Mouse (Mus musculus) forebrain, postnatal 0 days (tissue): ENCODE results near the gene Tcp10c. TPM values are rescaled to one million over a fixed set of nuclear protein-coding genes. Genes with fewer than 3 reads are reported as not detected.
"Not testable (repeated sequence)": the region's sequence is repeated elsewhere in the genome, so short reads cannot be mapped to it uniquely, and the experiment has no call there.

Source experiments
- ATAC-seq: fragments of 200-750 bp; cut with Nextera tagmentation; 2 replicates; pipeline ENCODE4 v1.8.0; 2017; ENCODE audit warnings: mild to moderate bottlenecking, moderate library complexity
- DNase-seq: peaks from one replicate; pipeline ENCODE4 v3.0.0-alpha.2; 2015
- H3K27ac ChIP-seq: fragments of 300-500 bp; sonication (generic); 2 replicates; pipeline ENCODE4 v1.5.1; 2014; ENCODE audit warnings: low read depth, mild to moderate bottlenecking, antibody characterized with exemption, low read length, moderate library complexity, mixed read lengths
- H3K27me3 ChIP-seq: fragments of 300-500 bp; sonication (generic); 2 replicates; pipeline ENCODE4 v1.6.1; 2014; ENCODE audit warnings: mild to moderate bottlenecking, low read length, mixed read lengths; ENCODE audit not compliant: insufficient read depth
- H3K36me3 ChIP-seq: fragments of 300-500 bp; sonication (generic); 2 replicates; pipeline ENCODE4 v1.6.1; 2014; ENCODE audit warnings: mild to moderate bottlenecking, moderate library complexity; ENCODE audit not compliant: insufficient read depth
- H3K4me1 ChIP-seq: fragments of 300-500 bp; sonication (generic); 2 replicates; pipeline ENCODE4 v1.6.1; 2014; ENCODE audit warnings: antibody characterized with exemption; ENCODE audit not compliant: insufficient read depth
- H3K4me2 ChIP-seq: fragments of 300-500 bp; sonication (generic); 2 replicates; pipeline ENCODE4 v1.6.1; 2014; ENCODE audit warnings: low read depth, mild to moderate bottlenecking, moderate library complexity
- H3K4me3 ChIP-seq: fragments of 300-500 bp; sonication (generic); 2 replicates; pipeline ENCODE4 v1.5.1; 2014; ENCODE audit warnings: low read depth, low read length, mixed read lengths
- H3K9ac ChIP-seq: fragments of 300-500 bp; sonication (generic); 2 replicates; pipeline ENCODE4 v1.6.1; 2014; ENCODE audit warnings: mild to moderate bottlenecking
- H3K9me3 ChIP-seq: fragments of 300-500 bp; sonication (generic); 2 replicates; pipeline ENCODE4 v1.6.1; 2016; ENCODE audit warnings: low read length
- WGBS: fragments of 180-500 bp; shearing (Covaris S2); extraction: QIAGEN DNeasy Blood & Tissue Kit; methylation state at CpG from one replicate; pipeline ENCODE4 v1.1.7; 2014; 5-methylcytosine and 5-hydroxymethylcytosine counted together
- polyA plus RNA-seq: library from polyadenylated mRNA; unstranded; fragments of >200 nt; fragmentation: Nextera tagmentation; extraction: Ambion mirVana; gene quantifications from 2 replicates; pipeline ENCODE4 v1.2.1, GENCODE M21; 2015
- total RNA-seq: library from RNA; depleted of rRNA; stranded (reverse); fragments of >200 nt; gene quantifications from 2 replicates; pipeline ENCODE4 v1.2.3, GENCODE M21; 2014

The Tcp10c gene
- total and polyA plus RNA-seq, 2 experiments from 2014 or later, result not detected

GRCm38 (mm10) chr17:13406701-13407100 is 52.3 kb downstream of the Tcp10c start:
- H3K4me1 ChIP-seq, ATAC-seq, H3K4me2 ChIP-seq, H3K9ac ChIP-seq, H3K27me3 ChIP-seq, H3K9me3 ChIP-seq, DNase-seq, H3K4me3 ChIP-seq, H3K36me3 ChIP-seq, H3K27ac ChIP-seq: not testable (repeated sequence)
- WGBS, result 94% methylated on average over 5 of the region's 6 CpGs

- H3K36me3 ChIP-seq, H3K9me3 ChIP-seq, DNase-seq, H3K9ac ChIP-seq, ATAC-seq, H3K27ac ChIP-seq, H3K4me2 ChIP-seq, H3K4me1 ChIP-seq, H3K27me3 ChIP-seq, H3K4me3 ChIP-seq: not testable (repeated sequence)
- 100% methylated on average over 3 of the region's 4 CpGs for WGBS
These were observed 53.4 kb downstream of the Tcp10c start for GRCm38 (mm10) chr17:13407621-13408256.

- H3K4me1 ChIP-seq, H3K27ac ChIP-seq, H3K9me3 ChIP-seq, H3K4me2 ChIP-seq, H3K36me3 ChIP-seq, H3K9ac ChIP-seq, H3K27me3 ChIP-seq, H3K4me3 ChIP-seq, DNase-seq, ATAC-seq: not testable (repeated sequence)
- WGBS, result 89% methylated on average over 9 of the region's 11 CpGs
These were observed 53.9 kb downstream of the Tcp10c start for GRCm38 (mm10) chr17:13408257-13408633.

- 92% methylated on average over 9 of the region's 12 CpGs for WGBS
- H3K27me3 ChIP-seq, H3K27ac ChIP-seq: not testable (repeated sequence)
These were observed 66.7 kb downstream of the Tcp10c start for GRCm38 (mm10) chr17:13421022-13421591.

GRCm38 (mm10) chr17:13422638-13423037 is 68.3 kb downstream of the Tcp10c start:
- not testable (repeated sequence) for H3K27ac ChIP-seq, H3K4me3 ChIP-seq, H3K9me3 ChIP-seq, H3K9ac ChIP-seq, DNase-seq, H3K36me3 ChIP-seq, H3K27me3 ChIP-seq, H3K4me1 ChIP-seq, H3K4me2 ChIP-seq
- 0 out of 2 replicates have a peak, but pooled peaks have one; percentile 34 for ATAC-seq
- WGBS, result 90% methylated on average over 5 of the region's 5 CpGs

More at GRCm38 (mm10) chr17:13421022-13421591, 66.7 kb downstream of the Tcp10c start:
- not testable (repeated sequence) for H3K9me3 ChIP-seq, H3K4me2 ChIP-seq, H3K9ac ChIP-seq, H3K4me3 ChIP-seq, ATAC-seq, DNase-seq, H3K36me3 ChIP-seq, H3K4me1 ChIP-seq

GRCm38 (mm10) chr17:13423373-13424024 is 69.1 kb downstream of the Tcp10c start:
- H3K27ac ChIP-seq, DNase-seq, H3K36me3 ChIP-seq, ATAC-seq, H3K9ac ChIP-seq, H3K4me2 ChIP-seq, H3K27me3 ChIP-seq, H3K4me3 ChIP-seq, H3K4me1 ChIP-seq, H3K9me3 ChIP-seq: not testable (repeated sequence)
- WGBS, result 63% methylated on average over 8 of the region's 8 CpGs

- DNase-seq, H3K36me3 ChIP-seq, H3K9me3 ChIP-seq, H3K27me3 ChIP-seq, H3K4me2 ChIP-seq, H3K4me3 ChIP-seq, H3K9ac ChIP-seq, H3K4me1 ChIP-seq, ATAC-seq, H3K27ac ChIP-seq: not testable (repeated sequence)
- WGBS, result 91% methylated on average over 6 of the region's 6 CpGs
These were observed 69.9 kb downstream of the Tcp10c start for GRCm38 (mm10) chr17:13424321-13424720.

GRCm38 (mm10) chr17:13425694-13426093 is 71.3 kb downstream of the Tcp10c start:
- H3K9me3 ChIP-seq, H3K27me3 ChIP-seq, H3K4me1 ChIP-seq, H3K36me3 ChIP-seq, H3K4me3 ChIP-seq, DNase-seq, H3K4me2 ChIP-seq, H3K9ac ChIP-seq, H3K27ac ChIP-seq, ATAC-seq: not testable (repeated sequence)
- 78% methylated on average over 2 of the region's 5 CpGs for WGBS

GRCm38 (mm10) chr17:13426508-13426907 is 72.1 kb downstream of the Tcp10c start:
- H3K9me3 ChIP-seq, H3K9ac ChIP-seq, H3K4me1 ChIP-seq, H3K4me2 ChIP-seq, H3K4me3 ChIP-seq, DNase-seq, H3K36me3 ChIP-seq, H3K27me3 ChIP-seq, H3K27ac ChIP-seq: not testable (repeated sequence)
- 86% methylated on average over 4 of the region's 6 CpGs for WGBS
- ATAC-seq, result peak; percentile 32; the same call in 1 of the 2 replicates
